Mouse (Mus musculus) ES-Bruce4 (cell line): ENCODE results near the gene Fam169b. TPM values are rescaled to one million over a fixed set of nuclear protein-coding genes. Genes with fewer than 3 reads are reported as not detected.

Source experiments
- H3K27ac ChIP-seq: 2 replicates; pipeline ENCODE4 v1.5.1; 2012; ENCODE audit warnings: low read length, inconsistent platforms; ENCODE audit not compliant: insufficient read depth
- H3K27me3 ChIP-seq: 2 replicates; pipeline ENCODE4 v1.6.1; 2012; ENCODE audit warnings: mild to moderate bottlenecking, low read length, inconsistent platforms; ENCODE audit not compliant: control insufficient read depth, poor library complexity, insufficient read depth, severe bottlenecking
- H3K36me3 ChIP-seq: 2 replicates; pipeline ENCODE4 v1.6.1; 2012; ENCODE audit warnings: inconsistent platforms, mild to moderate bottlenecking, low read length, moderate library complexity; ENCODE audit not compliant: control insufficient read depth, poor library complexity, insufficient read depth, severe bottlenecking
- H3K4me1 ChIP-seq: one replicate; pipeline ENCODE4 v1.8.1; 2011; ENCODE audit warnings: low read length; ENCODE audit not compliant: control insufficient read depth, insufficient read depth
- H3K4me3 ChIP-seq: 2 replicates; pipeline ENCODE4 v1.5.1; 2011; ENCODE audit warnings: low read depth, mild to moderate bottlenecking, low read length
- H3K9ac ChIP-seq: 2 replicates; pipeline ENCODE4 v1.6.1; 2012; ENCODE audit warnings: low read depth, mild to moderate bottlenecking, inconsistent platforms; ENCODE audit not compliant: poor library complexity, severe bottlenecking
- H3K9me3 ChIP-seq: replicated peaks from 2 replicates; pipeline ENCODE4 v1.6.1; 2012; ENCODE audit warnings: mild to moderate bottlenecking, low read length, inconsistent platforms; ENCODE audit not compliant: control insufficient read depth, poor library complexity, insufficient read depth, severe bottlenecking
- CTCF ChIP-seq: IDR thresholded peaks from one replicate; pipeline ENCODE4 v1.8.1; 2011; ENCODE audit warnings: low read depth, low read length
- EP300 ChIP-seq: IDR thresholded peaks from 2 replicates; pipeline ENCODE4 v1.6.1; 2011; ENCODE audit warnings: low read depth, low read length; ENCODE audit not compliant: insufficient read depth
- POLR2A ChIP-seq: IDR thresholded peaks from one replicate; pipeline ENCODE4 v1.8.1; 2011; ENCODE audit warnings: low read length; ENCODE audit not compliant: insufficient read depth
- polyA plus RNA-seq: library from polyadenylated mRNA; stranded (reverse); fragments of >200 nt; gene quantifications from 2 replicates; pipeline ENCODE4 v1.2.4, GENCODE M21; 2011; ENCODE audit warnings: low read depth; ENCODE audit not compliant: missing spikeins, insufficient read depth, insufficient read length

Gene Fam169b
- polyA plus RNA-seq, 1 experiment: 7.5 TPM

DNA sequence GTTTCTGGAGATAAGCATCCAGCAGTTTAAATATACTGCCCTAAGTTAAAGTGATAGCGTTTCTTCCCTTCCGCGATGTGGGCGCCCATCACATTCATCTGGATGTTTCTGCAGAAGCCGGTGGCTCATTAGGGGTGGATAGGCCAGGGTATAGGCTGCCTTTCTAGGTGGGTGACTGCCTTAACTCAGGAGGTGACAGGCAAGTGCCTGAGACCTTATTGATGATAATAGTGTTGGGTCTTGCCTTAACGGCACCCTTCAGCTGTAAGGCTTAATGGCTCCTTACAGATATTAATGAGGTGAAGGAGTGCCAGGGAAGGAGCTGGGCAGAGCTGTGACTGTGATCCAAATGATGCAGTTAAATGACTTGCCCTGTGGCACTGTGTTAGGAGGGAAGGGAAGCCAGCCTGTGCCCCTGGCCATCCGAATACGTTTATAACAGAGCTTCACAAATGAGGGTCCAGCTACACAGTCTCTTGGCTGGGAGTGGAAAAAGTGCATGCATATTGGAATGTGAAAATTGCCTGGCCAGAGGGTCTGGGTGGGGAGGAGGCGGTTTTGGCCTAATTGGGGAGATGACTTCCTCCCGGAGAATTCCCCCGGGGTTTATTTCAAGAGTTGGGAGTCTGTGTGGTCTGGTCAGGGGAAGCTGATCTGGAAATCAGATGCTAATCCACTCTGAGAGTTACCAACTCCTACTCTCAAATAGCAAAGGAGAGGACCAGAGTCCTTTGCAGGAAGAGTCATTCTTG lies 81.9 kb downstream of the Fam169b start:
- no peaks in the 10 kb centered on the region for H3K4me1 ChIP-seq
- H3K9ac ChIP-seq: no peak overlapping the region
- TF ChIP-seq CTCF: no peak
- no peak for TF ChIP-seq POLR2A
- TF ChIP-seq EP300: no peak
- H3K27me3 ChIP-seq: no peaks in the 10 kb centered on the region
- no peaks in the 10 kb centered on the region for H3K36me3 ChIP-seq
- H3K4me3 ChIP-seq: no peak overlapping the region
- H3K9me3 ChIP-seq: no peaks in the 10 kb centered on the region
- no peak overlapping the region for H3K27ac ChIP-seq

DNA sequence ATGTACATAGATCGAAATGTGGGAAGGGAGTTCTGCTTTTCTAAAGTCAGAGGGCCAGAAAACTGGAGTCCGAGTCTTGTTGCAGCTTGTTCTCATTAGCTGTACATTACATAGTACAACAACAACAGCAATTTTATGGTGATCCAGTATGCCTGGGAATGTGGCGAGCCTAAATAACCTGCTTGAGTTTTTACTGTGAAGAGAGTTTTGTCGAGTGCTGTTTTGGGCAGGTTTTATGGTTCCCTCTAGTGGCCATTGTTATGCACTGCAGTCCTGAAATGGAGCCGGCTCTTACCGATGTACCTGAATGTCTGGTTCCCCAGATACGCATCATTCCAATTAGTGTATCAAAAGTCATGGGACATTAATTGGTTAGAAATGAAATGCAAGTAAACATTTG lies 83.8 kb downstream of the Fam169b start:
- H3K4me1 ChIP-seq: no peaks in the 10 kb centered on the region
- no peaks in the 10 kb centered on the region for H3K27me3 ChIP-seq
- no peaks in the 10 kb centered on the region for H3K9me3 ChIP-seq
- H3K36me3 ChIP-seq: no peaks in the 10 kb centered on the region
- H3K27ac ChIP-seq: no peak overlapping the region
- H3K9ac ChIP-seq: no peak overlapping the region
- no peak for TF ChIP-seq EP300
- TF ChIP-seq CTCF: peak; percentile 19
- TF ChIP-seq POLR2A: no peak
- no peak overlapping the region for H3K4me3 ChIP-seq

DNA sequence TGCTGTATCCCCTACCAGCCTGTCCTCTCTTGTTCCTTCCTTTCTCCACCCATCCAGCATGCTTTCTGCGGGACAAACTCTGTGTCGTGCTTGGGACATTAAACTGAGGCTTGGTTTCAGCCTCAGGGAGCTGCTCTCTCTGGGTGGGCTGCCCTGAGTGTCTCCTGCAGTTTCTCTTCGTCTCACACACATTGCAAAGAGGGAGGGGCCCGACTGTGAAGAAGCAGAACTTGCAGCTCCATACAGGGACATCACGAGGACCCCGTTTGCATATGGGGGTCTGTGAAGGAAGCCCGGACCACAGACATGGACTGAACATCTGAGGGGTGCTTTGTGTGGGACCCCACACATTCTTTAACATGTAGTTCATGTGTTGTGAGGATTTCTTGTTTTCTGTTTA lies 89.0 kb downstream of the Fam169b start:
- TF ChIP-seq CTCF (no peak), POLR2A (no peak), EP300 (no peak)
- H3K27ac ChIP-seq: no peak overlapping the region
- H3K9ac ChIP-seq: no peak overlapping the region
- H3K4me3 ChIP-seq: no peak overlapping the region
- H3K9me3 ChIP-seq: no peaks in the 10 kb centered on the region; the same call in 1 of the 2 replicates
- H3K36me3 ChIP-seq: no peaks in the 10 kb centered on the region
- no peaks in the 10 kb centered on the region for H3K4me1 ChIP-seq
- H3K27me3 ChIP-seq: no peaks in the 10 kb centered on the region

DNA sequence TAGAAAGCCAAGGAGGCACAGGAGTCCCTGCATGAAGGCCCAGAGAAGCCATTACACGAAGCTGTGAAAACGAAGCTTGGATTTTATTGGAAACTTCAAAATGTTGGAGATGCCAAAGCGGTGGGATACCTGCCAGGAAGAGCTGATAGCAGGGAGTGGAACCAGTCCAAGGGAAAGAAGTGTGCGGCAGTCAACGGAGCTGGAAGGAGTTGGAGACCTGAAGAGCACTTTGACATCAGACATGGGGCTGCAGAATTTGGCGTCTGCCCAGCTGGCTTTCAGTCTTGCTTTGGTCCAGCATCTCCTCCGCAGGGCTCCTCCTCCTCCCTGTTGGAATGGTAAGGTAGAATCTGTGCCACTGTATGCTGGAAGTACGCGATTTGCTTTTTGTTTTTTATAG lies 92.1 kb downstream of the Fam169b start:
- H3K4me3 ChIP-seq: no peak overlapping the region
- no peaks in the 10 kb centered on the region for H3K4me1 ChIP-seq
- no peak for TF ChIP-seq POLR2A
- TF ChIP-seq CTCF: no peak
- TF ChIP-seq EP300: no peak
- no peak overlapping the region for H3K9ac ChIP-seq
- H3K36me3 ChIP-seq: no peaks in the 10 kb centered on the region
- no peaks in the 10 kb centered on the region; the same call in 1 of the 2 replicates for H3K9me3 ChIP-seq
- no peaks in the 10 kb centered on the region for H3K27me3 ChIP-seq
- H3K27ac ChIP-seq: no peak overlapping the region

DNA sequence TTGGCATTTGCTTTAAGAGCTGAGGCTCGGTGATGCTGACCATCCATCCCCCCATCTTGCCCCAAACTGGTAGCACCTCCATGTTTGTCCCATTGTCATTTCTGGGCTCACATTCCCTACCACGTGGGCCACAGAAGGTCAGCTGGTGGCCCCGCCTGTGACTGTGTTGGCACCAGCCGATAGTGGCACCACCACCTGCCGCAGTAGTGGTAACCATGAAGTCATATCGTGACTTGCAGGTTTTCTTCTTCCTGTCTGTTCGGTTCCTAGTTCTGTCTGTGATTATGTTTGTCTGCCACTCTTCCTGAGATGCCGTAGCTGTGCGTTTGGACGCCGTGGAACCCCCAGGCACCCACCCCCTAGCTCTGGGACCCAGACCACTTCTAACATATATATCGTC lies 95.3 kb downstream of the Fam169b start:
- no peak overlapping the region for H3K4me3 ChIP-seq
- H3K9ac ChIP-seq: no peak overlapping the region
- no peaks in the 10 kb centered on the region for H3K4me1 ChIP-seq
- no peak overlapping the region for H3K27ac ChIP-seq
- TF ChIP-seq POLR2A (no peak), EP300 (no peak), CTCF (no peak)
- no peaks in the 10 kb centered on the region; the same call in 1 of the 2 replicates for H3K9me3 ChIP-seq
- no peaks in the 10 kb centered on the region for H3K27me3 ChIP-seq
- no peaks in the 10 kb centered on the region for H3K36me3 ChIP-seq

DNA sequence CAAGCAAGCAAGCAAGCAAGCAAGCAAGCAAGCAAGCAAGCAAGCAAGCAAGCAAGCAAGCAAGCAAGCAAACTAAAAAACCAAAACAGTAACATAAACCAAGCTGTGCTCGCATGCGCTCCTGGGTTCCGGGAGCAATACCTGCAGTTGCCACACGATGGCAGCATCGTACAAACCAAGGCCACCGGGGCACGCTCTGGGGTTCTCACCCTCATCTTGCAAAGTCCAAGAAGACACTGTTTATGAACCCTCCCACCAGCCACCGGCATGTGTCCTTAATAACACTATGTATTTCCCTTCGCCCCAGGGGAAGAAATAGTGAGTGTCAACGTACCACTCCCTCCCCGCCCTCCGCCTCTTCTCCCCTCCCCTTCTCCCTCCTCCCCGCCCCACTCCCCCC lies 96.1 kb downstream of the Fam169b start:
- Histone ChIP-seq H3K4me1 (no peaks in the 10 kb centered on the region), H3K9ac (no peak overlapping the region), H3K27me3 (no peaks in the 10 kb centered on the region), H3K27ac (no peak overlapping the region), H3K9me3 (no peaks in the 10 kb centered on the region; the same call in 1 of the 2 replicates), H3K36me3 (no peaks in the 10 kb centered on the region), H3K4me3 (peak overlapping the region; percentile 43)
- TF ChIP-seq POLR2A (no peak), EP300 (no peak), CTCF (peak; percentile 92)
